Mouse (Mus musculus): ENCODE results near the gene Ptprb. TPM values are rescaled to one million over a fixed set of nuclear protein-coding genes. Genes with fewer than 3 reads are reported as not detected.

The Ptprb gene
- polyA plus RNA-seq, 1 experiment from 2014 or later: 2.8 TPM

GRCm38 (mm10) chr10:116301258-116301657, 25.9 kb downstream of the Ptprb start:
- no peak overlapping the region; the same call in 1 of the 2 replicates for H3K27ac ChIP-seq
- peaks cover 11% of the 10 kb centered on the region for H3K4me1 ChIP-seq (replicated peaks)
- H3K27me3 ChIP-seq: peaks cover 29% of the 10 kb centered on the region
- peak overlapping the region; percentile 50 for H3K4me3 ChIP-seq (replicated peaks)
- H3K36me3 ChIP-seq: no peaks in the 10 kb centered on the region
- H3K9ac ChIP-seq (replicated peaks): peak overlapping the region; percentile 57
- peak overlapping the region; percentile 94 for H3K4me2 ChIP-seq (replicated peaks)
- H3K9me3 ChIP-seq: no peaks in the 10 kb centered on the region
- under 1% methylated on average over 36 of the region's 36 CpGs for WGBS
- peak; percentile 73 for ATAC-seq

DNA sequence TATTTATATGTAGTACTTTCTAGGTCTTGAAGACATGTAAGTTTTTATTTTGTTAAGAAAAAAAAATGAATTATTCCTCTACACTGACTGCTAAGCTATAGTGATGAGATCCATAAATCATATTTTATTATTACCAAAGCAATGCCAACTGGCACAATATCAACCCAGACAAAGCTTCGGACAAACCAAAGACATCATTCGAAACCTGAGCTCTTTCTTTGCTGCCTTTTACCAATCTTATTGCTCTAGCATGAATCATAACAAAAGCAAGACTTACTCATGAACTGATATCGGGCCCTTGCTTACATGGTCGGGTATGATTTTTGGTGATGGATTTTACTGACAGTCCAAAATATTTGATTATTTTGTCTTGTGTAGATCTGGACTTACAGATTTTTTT, 29.0 kb downstream of the Ptprb start:
- Histone ChIP-seq H3K9me3 (no peaks in the 10 kb centered on the region), H3K4me3 (replicated peaks) (no peak overlapping the region), H3K36me3 (no peaks in the 10 kb centered on the region), H3K27ac (no peak overlapping the region), H3K4me2 (replicated peaks) (no peak overlapping the region), H3K27me3 (peaks cover 29% of the 10 kb centered on the region), H3K9ac (replicated peaks) (no peak overlapping the region), H3K4me1 (replicated peaks) (peaks cover 11% of the 10 kb centered on the region)
- ATAC-seq: no peak
- 93% methylated on average over 4 of the region's 4 CpGs for WGBS

GRCm38 (mm10) chr10:116309460-116309859, 34.1 kb downstream of the Ptprb start:
- H3K27me3 ChIP-seq: 0 out of 2 replicates have a peak, but pooled peaks cover 4% of the 10 kb centered on the region
- H3K9ac ChIP-seq (replicated peaks): no peak overlapping the region
- H3K9me3 ChIP-seq: no peaks in the 10 kb centered on the region
- no peak overlapping the region for H3K4me3 ChIP-seq (replicated peaks)
- no peaks in the 10 kb centered on the region for H3K4me1 ChIP-seq (replicated peaks)
- WGBS: 85% methylated on average over 2 of the region's 2 CpGs
- ATAC-seq: no peak
- H3K36me3 ChIP-seq: no peaks in the 10 kb centered on the region
- no peak overlapping the region for H3K27ac ChIP-seq
- H3K4me2 ChIP-seq (replicated peaks): no peak overlapping the region

GRCm38 (mm10) chr10:116310516-116311210, 35.3 kb downstream of the Ptprb start:
- Histone ChIP-seq H3K27ac (no peak overlapping the region), H3K27me3 (0 out of 2 replicates have a peak, but pooled peaks cover 4% of the 10 kb centered on the region), H3K4me1 (replicated peaks) (no peaks in the 10 kb centered on the region), H3K9me3 (no peaks in the 10 kb centered on the region), H3K4me3 (replicated peaks) (no peak overlapping the region), H3K9ac (replicated peaks) (no peak overlapping the region), H3K36me3 (no peaks in the 10 kb centered on the region), H3K4me2 (replicated peaks) (no peak overlapping the region)
- ATAC-seq: no peak
- WGBS: 49% methylated on average over 11 of the region's 11 CpGs

DNA sequence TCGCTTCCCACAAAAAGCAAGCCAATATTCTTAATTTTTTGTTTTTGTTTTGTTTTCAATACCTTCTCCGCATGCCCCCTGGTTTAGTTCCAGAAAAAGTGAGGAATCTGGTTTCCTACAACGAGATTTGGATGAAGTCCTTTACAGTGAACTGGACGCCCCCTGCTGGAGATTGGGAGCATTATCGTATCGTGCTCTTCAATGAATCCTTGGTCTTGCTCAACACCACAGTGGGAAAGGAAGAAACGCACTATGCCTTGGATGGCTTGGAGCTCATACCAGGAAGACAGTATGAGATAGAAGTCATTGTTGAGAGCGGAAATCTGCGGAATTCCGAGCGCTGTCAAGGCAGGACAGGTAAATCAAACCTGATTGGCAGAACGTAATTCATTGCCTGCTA, 43.9 kb downstream of the Ptprb start:
- H3K27me3 ChIP-seq: no peaks in the 10 kb centered on the region
- no peaks in the 10 kb centered on the region for H3K4me1 ChIP-seq (replicated peaks)
- no peaks in the 10 kb centered on the region for H3K9me3 ChIP-seq
- no peak overlapping the region for H3K27ac ChIP-seq
- H3K4me3 ChIP-seq (replicated peaks): no peak overlapping the region
- no peaks in the 10 kb centered on the region for H3K36me3 ChIP-seq
- no peak overlapping the region for H3K9ac ChIP-seq (replicated peaks)
- no peak overlapping the region for H3K4me2 ChIP-seq (replicated peaks)
- 23% methylated on average over 12 of the region's 12 CpGs for WGBS
- ATAC-seq: peak; percentile 58; the same call in 1 of the 2 replicates

DNA sequence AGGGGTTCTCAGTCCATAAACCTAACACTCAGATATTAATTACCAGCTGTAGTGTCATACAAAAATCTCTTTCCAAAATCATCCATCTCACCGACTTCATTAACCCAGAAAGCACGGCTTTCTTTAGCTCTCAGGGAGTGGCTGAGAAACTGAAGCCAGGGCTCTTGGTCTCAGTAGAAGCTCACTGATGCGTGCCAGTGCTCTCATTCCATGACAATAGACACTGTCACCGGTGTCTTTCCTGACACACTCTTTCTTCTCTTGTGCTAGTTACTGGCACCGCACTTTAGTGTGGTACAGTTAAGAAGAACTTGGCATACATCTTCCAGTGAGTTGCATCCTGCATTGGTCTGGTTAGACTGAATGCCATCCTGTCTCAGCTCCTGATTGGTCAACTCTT, 53.8 kb downstream of the Ptprb start:
- Histone ChIP-seq H3K36me3 (no peaks in the 10 kb centered on the region), H3K4me3 (replicated peaks) (no peak overlapping the region), H3K4me2 (replicated peaks) (no peak overlapping the region), H3K27ac (no peak overlapping the region), H3K9ac (replicated peaks) (no peak overlapping the region), H3K9me3 (no peaks in the 10 kb centered on the region), H3K4me1 (replicated peaks) (peaks cover 8% of the 10 kb centered on the region; the same call in 1 of the 2 replicates), H3K27me3 (0 out of 2 replicates have a peak, but pooled peaks cover 3% of the 10 kb centered on the region)
- 16% methylated on average over 5 of the region's 5 CpGs for WGBS
- no peak for ATAC-seq

GRCm38 (mm10) chr10:116330458-116330857, 55.1 kb downstream of the Ptprb start:
- Histone ChIP-seq H3K9me3 (no peaks in the 10 kb centered on the region), H3K4me2 (replicated peaks) (peak overlapping the region; percentile 47), H3K27me3 (0 out of 2 replicates have a peak, but pooled peaks cover 3% of the 10 kb centered on the region), H3K4me1 (replicated peaks) (peaks cover 8% of the 10 kb centered on the region; the same call in 1 of the 2 replicates), H3K4me3 (replicated peaks) (peak overlapping the region; percentile 22), H3K36me3 (no peaks in the 10 kb centered on the region), H3K9ac (replicated peaks) (no peak overlapping the region), H3K27ac (no peak overlapping the region)
- ATAC-seq: peak; percentile 53; the same call in 1 of the 2 replicates
- WGBS: 9% methylated on average over 5 of the region's 5 CpGs

DNA sequence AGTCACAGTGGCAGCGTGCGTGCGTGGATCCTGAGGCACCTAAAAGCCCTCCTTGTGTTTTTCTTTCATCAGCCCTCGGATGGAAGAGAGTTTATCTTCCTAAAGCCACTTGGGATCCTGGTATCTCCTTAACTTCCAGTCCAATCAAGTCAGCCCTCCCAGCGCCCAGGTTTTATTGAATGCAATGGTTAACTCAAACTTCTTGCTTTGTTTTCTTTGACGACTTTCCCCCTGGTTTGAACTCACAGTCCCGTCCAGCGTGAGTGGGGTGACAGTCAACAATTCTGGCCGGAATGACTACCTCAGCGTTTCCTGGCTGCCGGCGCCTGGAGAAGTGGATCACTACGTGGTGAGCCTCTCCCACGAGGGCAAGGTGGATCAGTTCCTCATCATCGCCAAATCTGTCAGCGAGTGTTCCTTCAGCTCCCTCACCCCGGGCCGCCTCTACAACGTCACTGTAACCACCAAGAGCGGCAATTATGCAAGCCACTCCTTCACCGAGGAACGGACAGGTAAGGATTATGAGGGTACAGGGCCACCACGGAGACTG, 55.7 kb downstream of the Ptprb start:
- Histone ChIP-seq H3K27me3 (0 out of 2 replicates have a peak, but pooled peaks cover 3% of the 10 kb centered on the region), H3K27ac (no peak overlapping the region), H3K9me3 (no peaks in the 10 kb centered on the region), H3K4me1 (replicated peaks) (peaks cover 8% of the 10 kb centered on the region; the same call in 1 of the 2 replicates), H3K4me2 (replicated peaks) (peak overlapping the region; percentile 47), H3K4me3 (replicated peaks) (peak overlapping the region; percentile 22), H3K36me3 (no peaks in the 10 kb centered on the region), H3K9ac (replicated peaks) (0 out of 2 replicates have a peak overlapping the region, but pooled peaks have one; percentile 28)
- 19% methylated on average over 23 of the region's 23 CpGs for WGBS
- ATAC-seq: no peak

- H3K4me3 ChIP-seq (replicated peaks): no peak overlapping the region
- H3K36me3 ChIP-seq: no peaks in the 10 kb centered on the region
- no peaks in the 10 kb centered on the region for H3K9me3 ChIP-seq
- WGBS: 40% methylated on average over 16 of the region's 16 CpGs
- peaks cover 8% of the 10 kb centered on the region; the same call in 1 of the 2 replicates for H3K4me1 ChIP-seq (replicated peaks)
- no peak overlapping the region for H3K4me2 ChIP-seq (replicated peaks)
- no peak overlapping the region for H3K27ac ChIP-seq
- H3K27me3 ChIP-seq: 0 out of 2 replicates have a peak, but pooled peaks cover 3% of the 10 kb centered on the region
- H3K9ac ChIP-seq (replicated peaks): no peak overlapping the region
- 0 out of 2 replicates have a peak, but pooled peaks have one; percentile 60 for ATAC-seq
Observed at GRCm38 (mm10) chr10:116333666-116334065, 58.3 kb downstream of the Ptprb start.

DNA sequence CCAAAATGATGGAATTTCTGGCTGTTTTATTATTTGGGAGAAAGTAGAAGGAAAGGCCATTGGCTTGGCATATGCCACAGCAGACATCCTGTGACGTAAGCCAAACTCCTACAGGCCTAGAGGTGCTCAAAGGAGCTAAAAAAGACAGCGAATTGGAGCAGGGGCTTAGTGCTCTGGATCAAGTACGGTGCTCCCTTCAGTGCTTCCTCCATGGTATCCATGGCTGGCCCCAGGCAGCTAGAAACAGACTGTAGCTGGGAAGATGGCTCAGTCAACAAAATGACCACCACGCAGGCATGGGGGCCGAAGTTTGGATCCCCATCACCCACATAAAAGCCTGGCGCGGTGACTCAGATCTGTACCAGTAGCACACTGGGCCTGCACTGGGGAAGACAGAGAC, 58.8 kb downstream of the Ptprb start:
- H3K36me3 ChIP-seq: no peaks in the 10 kb centered on the region
- no peak overlapping the region for H3K9ac ChIP-seq (replicated peaks)
- H3K9me3 ChIP-seq: no peaks in the 10 kb centered on the region
- no peak overlapping the region for H3K4me2 ChIP-seq (replicated peaks)
- H3K27ac ChIP-seq: peak overlapping the region; percentile 39; the same call in 1 of the 2 replicates
- ATAC-seq: no peak
- 92% methylated on average over 7 of the region's 7 CpGs for WGBS
- H3K4me3 ChIP-seq (replicated peaks): no peak overlapping the region
- peaks cover 8% of the 10 kb centered on the region; the same call in 1 of the 2 replicates for H3K4me1 ChIP-seq (replicated peaks)
- 0 out of 2 replicates have a peak, but pooled peaks cover 3% of the 10 kb centered on the region for H3K27me3 ChIP-seq

GRCm38 (mm10) chr10:116335328-116335727, 60.0 kb downstream of the Ptprb start:
- WGBS: 89% methylated on average over 7 of the region's 7 CpGs
- Histone ChIP-seq H3K36me3 (no peaks in the 10 kb centered on the region), H3K9me3 (no peaks in the 10 kb centered on the region), H3K27ac (no peak overlapping the region), H3K4me2 (replicated peaks) (no peak overlapping the region), H3K9ac (replicated peaks) (no peak overlapping the region), H3K27me3 (0 out of 2 replicates have a peak, but pooled peaks cover 3% of the 10 kb centered on the region), H3K4me1 (replicated peaks) (peaks cover 8% of the 10 kb centered on the region; the same call in 1 of the 2 replicates), H3K4me3 (replicated peaks) (no peak overlapping the region)
- ATAC-seq: no peak

GRCm38 (mm10) chr10:116341194-116341593, 65.9 kb downstream of the Ptprb start:
- Histone ChIP-seq H3K4me3 (replicated peaks) (no peak overlapping the region), H3K9ac (replicated peaks) (no peak overlapping the region), H3K9me3 (no peaks in the 10 kb centered on the region), H3K4me2 (replicated peaks) (no peak overlapping the region), H3K27ac (no peak overlapping the region), H3K27me3 (no peaks in the 10 kb centered on the region), H3K4me1 (replicated peaks) (no peaks in the 10 kb centered on the region), H3K36me3 (no peaks in the 10 kb centered on the region)
- no peak for ATAC-seq
- 89% methylated on average over 12 of the region's 12 CpGs for WGBS

Measured in midbrain, embryonic 13.5 days (tissue).